Mouse (Mus musculus): ENCODE measurements around the gene Olfr603. TPM values are rescaled to one million over a fixed set of nuclear protein-coding genes. Genes with fewer than 3 reads are reported as not detected.

The Olfr603 gene
- polyA plus RNA-seq, 1 experiment from 2014 or later, result not detected

GRCm38 (mm10) chr7:103335617-103336016 is 50.4 kb downstream of the Olfr603 start, which contains the start of gene Olfr599:
Gene Olfr599 (plus strand): TSS chr7:103335917.
- Histone ChIP-seq H3K27me3 (replicated peaks; ENCODE audit: insufficient read depth, low read length) (no peaks in the 10 kb centered on the region), H3K27ac (ENCODE audit: low read length) (no peak within 1 kb of the TSS), H3K4me1 (ENCODE audit: insufficient read depth, low read depth, low read length) (no peaks in the 10 kb centered on the region), H3K9me3 (ENCODE audit: low read length) (no peaks in the 10 kb centered on the region), H3K36me3 (ENCODE audit: insufficient read depth, low read length) (no peaks in the 10 kb centered on the region), H3K4me3 (ENCODE audit: low read depth, low read length) (no peak within 1 kb of the TSS), H3K4me2 (replicated peaks; ENCODE audit: low read depth, low read length) (no peak within 1 kb of the TSS), H3K9ac (replicated peaks; ENCODE audit: low read depth) (no peak within 1 kb of the TSS)
- TF ChIP-seq CTCF (IDR thresholded peaks at IDR 0.05), result no peak
- no peak for TF ChIP-seq EP300 (IDR thresholded peaks at IDR 0.05)
- no peak for DNase-seq (ENCODE audit: low spot score)
- ATAC-seq, result no peak
- WGBS, result 86% methylated on average over 1 of the region's 1 CpGs

Small RNA genes lying within 50 kb of the gene (microRNA-seq; reads per million reads assigned to microRNA genes)
- gene Gm25774, result not detected

Other genes starting within 250 kb of the Olfr603 start
- not detected in 2 replicates for gene Olfr588-ps1, start 245.3 kb downstream of the Olfr603 start, polyA plus RNA-seq (2015; fragmentation: Nextera tagmentation; extraction: Ambion mirVana)
- gene Olfr589, start 229.8 kb downstream of the Olfr603 start, polyA plus RNA-seq (2015; fragmentation: Nextera tagmentation; extraction: Ambion mirVana), result not detected in 2 replicates
- not detected in 2 replicates for gene Olfr591, start 207.8 kb downstream of the Olfr603 start, polyA plus RNA-seq (2015; fragmentation: Nextera tagmentation; extraction: Ambion mirVana)
- not detected in 2 replicates for gene Olfr592, start 201.4 kb downstream of the Olfr603 start, polyA plus RNA-seq (2015; fragmentation: Nextera tagmentation; extraction: Ambion mirVana)
- not detected in 2 replicates for gene Olfr593, start 174.3 kb downstream of the Olfr603 start, polyA plus RNA-seq (2015; fragmentation: Nextera tagmentation; extraction: Ambion mirVana)
- gene Olfr594, start 169.2 kb downstream of the Olfr603 start, polyA plus RNA-seq (2015; fragmentation: Nextera tagmentation; extraction: Ambion mirVana), result not detected in 2 replicates
- gene Usp17ld, start 133.7 kb downstream of the Olfr603 start, polyA plus RNA-seq (2015; fragmentation: Nextera tagmentation; extraction: Ambion mirVana), result not detected in 2 replicates
- not detected in 2 replicates for gene Olfr596, start 80.5 kb downstream of the Olfr603 start, polyA plus RNA-seq (2015; fragmentation: Nextera tagmentation; extraction: Ambion mirVana)
- gene Olfr597, start 69.9 kb downstream of the Olfr603 start, polyA plus RNA-seq (2015; fragmentation: Nextera tagmentation; extraction: Ambion mirVana), result not detected in 2 replicates
- not detected in 2 replicates for gene Olfr598, start 62.6 kb downstream of the Olfr603 start, polyA plus RNA-seq (2015; fragmentation: Nextera tagmentation; extraction: Ambion mirVana)
- not detected in 2 replicates for gene Olfr599, start 50.3 kb downstream of the Olfr603 start, polyA plus RNA-seq (2015; fragmentation: Nextera tagmentation; extraction: Ambion mirVana)
- not detected in 2 replicates for gene Olfr600, start 36.5 kb downstream of the Olfr603 start, polyA plus RNA-seq (2015; fragmentation: Nextera tagmentation; extraction: Ambion mirVana)
- gene Olfr601, start 23.5 kb downstream of the Olfr603 start, polyA plus RNA-seq (2015; fragmentation: Nextera tagmentation; extraction: Ambion mirVana), result not detected in 2 replicates
- gene Usp17lc, start 28.9 kb upstream of the Olfr603 start, polyA plus RNA-seq (2015; fragmentation: Nextera tagmentation; extraction: Ambion mirVana), result not detected in 2 replicates
- not detected in 2 replicates for gene Olfr605, start 59.3 kb upstream of the Olfr603 start, polyA plus RNA-seq (2015; fragmentation: Nextera tagmentation; extraction: Ambion mirVana)
- gene Olfr606, start 62.9 kb upstream of the Olfr603 start, polyA plus RNA-seq (2015; fragmentation: Nextera tagmentation; extraction: Ambion mirVana), result not detected in 2 replicates
- not detected in 2 replicates for gene Olfr607, start 78.0 kb upstream of the Olfr603 start, polyA plus RNA-seq (2015; fragmentation: Nextera tagmentation; extraction: Ambion mirVana)
- gene Olfr608, start 83.7 kb upstream of the Olfr603 start, polyA plus RNA-seq (2015; fragmentation: Nextera tagmentation; extraction: Ambion mirVana), result not detected in 2 replicates
- gene Olfr609, start 111.9 kb upstream of the Olfr603 start, polyA plus RNA-seq (2015; fragmentation: Nextera tagmentation; extraction: Ambion mirVana), result not detected in 2 replicates
- not detected in 2 replicates for gene Olfr610, start 125.9 kb upstream of the Olfr603 start, polyA plus RNA-seq (2015; fragmentation: Nextera tagmentation; extraction: Ambion mirVana)
- not detected in 2 replicates for gene Olfr611, start 134.7 kb upstream of the Olfr603 start, polyA plus RNA-seq (2015; fragmentation: Nextera tagmentation; extraction: Ambion mirVana)
- not detected in 2 replicates for gene Olfr612, start 156.5 kb upstream of the Olfr603 start, polyA plus RNA-seq (2015; fragmentation: Nextera tagmentation; extraction: Ambion mirVana)
- not detected in 2 replicates for gene Olfr613, start 161.9 kb upstream of the Olfr603 start, polyA plus RNA-seq (2015; fragmentation: Nextera tagmentation; extraction: Ambion mirVana)
- not detected in 2 replicates for gene Olfr615, start 169.9 kb upstream of the Olfr603 start, polyA plus RNA-seq (2015; fragmentation: Nextera tagmentation; extraction: Ambion mirVana)
- gene Olfr616, start 183.0 kb upstream of the Olfr603 start, polyA plus RNA-seq (2015; fragmentation: Nextera tagmentation; extraction: Ambion mirVana), result not detected in 2 replicates
- gene Olfr617, start 186.9 kb upstream of the Olfr603 start, polyA plus RNA-seq (2015; fragmentation: Nextera tagmentation; extraction: Ambion mirVana), result not detected in 2 replicates
- gene Olfr618, start 203.9 kb upstream of the Olfr603 start, polyA plus RNA-seq (2015; fragmentation: Nextera tagmentation; extraction: Ambion mirVana), result not detected in 2 replicates
- gene Olfr619, start 214.4 kb upstream of the Olfr603 start, polyA plus RNA-seq (2015; fragmentation: Nextera tagmentation; extraction: Ambion mirVana), result not detected in 2 replicates
- not detected in 2 replicates for gene Olfr620, start 226.4 kb upstream of the Olfr603 start, polyA plus RNA-seq (2015; fragmentation: Nextera tagmentation; extraction: Ambion mirVana)